In the genomic region with DNA sequence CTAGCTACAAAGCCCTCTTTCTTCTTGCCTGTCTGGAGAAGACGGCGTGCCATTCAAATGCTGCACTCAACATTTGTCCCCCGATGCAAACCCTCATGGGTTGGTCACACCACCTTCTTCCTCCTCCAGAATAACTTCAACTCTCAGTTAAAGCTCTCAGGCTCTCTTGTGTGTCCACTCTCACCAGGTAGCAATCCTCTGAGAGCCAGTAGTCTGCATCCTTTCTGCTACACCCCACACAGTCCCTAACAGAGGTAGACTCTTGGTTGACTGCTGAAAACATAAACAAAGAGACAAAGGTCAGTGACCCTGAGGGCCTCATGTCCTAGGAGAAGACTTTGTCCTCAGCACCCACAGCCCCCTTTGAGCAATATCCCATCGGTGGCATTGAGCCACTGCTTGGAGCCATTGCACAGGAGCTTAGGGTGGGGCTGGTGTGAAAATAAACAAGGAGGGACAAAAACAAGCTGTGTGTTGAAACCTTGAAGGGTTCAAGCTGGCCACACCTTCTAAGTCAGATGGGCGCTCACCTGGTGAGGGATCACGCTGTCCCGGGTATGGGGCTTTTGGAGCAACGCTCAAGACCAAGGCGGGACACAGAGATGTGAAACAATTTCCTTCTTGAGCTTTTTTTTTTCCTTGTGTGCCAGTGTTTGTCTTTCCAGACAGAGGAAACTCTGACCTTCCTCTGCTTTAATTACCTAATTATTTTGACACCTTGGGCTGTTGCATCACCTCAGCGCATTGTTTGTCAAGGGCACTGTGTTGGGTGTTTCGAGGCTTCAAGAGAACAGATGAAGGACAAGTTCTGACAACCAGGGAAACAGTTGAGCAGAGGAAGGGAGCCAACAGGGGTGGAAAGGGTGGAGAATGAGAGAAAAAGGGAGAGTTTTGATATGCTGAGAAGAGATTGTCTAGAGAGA, we compare ENCODE assay signal across 17 mouse cellular contexts.
DNase-seq lines count a peak whose midpoint lies in the region; ATAC-seq and TF ChIP-seq lines count a peak whose summit lies in the region.
"Had no signal": no experiment of that assay in that cellular context is flagged by ENCODE, and none has a peak within 500 bp of the region (broad histone marks: within the 10 kb centered on the region; RNA-seq: fewer than 3 reads in every experiment).

No protein-coding gene starts in this region.

- H3K4me2 ChIP-seq in liver, embryonic 11.5 days, result no peak overlapping the region
- no peak overlapping the region for H3K4me2 ChIP-seq in liver, embryonic 14.5 days (ENCODE audit: low read depth)
- no peak overlapping the region for H3K4me2 ChIP-seq in hindbrain, postnatal 0 days (ENCODE audit: low read depth, low read length)
- H3K4me2 ChIP-seq: embryonic facial prominence, embryonic 15.5 days; heart, embryonic 12.5 days had no signal

- TF ChIP-seq CTCF in liver, embryonic 14.5 days (IDR thresholded peaks at IDR 0.05; ENCODE audit: low read depth), result no peak
- TF ChIP-seq CTCF in small intestine, adult 2 months (IDR thresholded peaks at IDR 0.05; ENCODE audit: extremely low read depth, insufficient read length, insufficient replicate concordance, low read depth, low read length), result no peak
- TF ChIP-seq CTCF in hindbrain, postnatal 0 days (IDR thresholded peaks at IDR 0.05; ENCODE audit: low read depth), result no peak

- H3K36me3 ChIP-seq in liver, embryonic 11.5 days (ENCODE audit: control insufficient read depth, insufficient read depth, low read length), result no peaks in the 10 kb centered on the region
- no peaks in the 10 kb centered on the region for H3K36me3 ChIP-seq in liver, embryonic 14.5 days (replicated peaks; ENCODE audit: control insufficient read depth, insufficient read depth, low read depth)
- H3K36me3 ChIP-seq in small intestine, adult 2 months (ENCODE audit: control insufficient read depth, insufficient read depth, low read length), result no peaks in the 10 kb centered on the region
- no peaks in the 10 kb centered on the region for H3K36me3 ChIP-seq in hindbrain, postnatal 0 days (ENCODE audit: insufficient read depth, low read length)
- H3K36me3 ChIP-seq: embryonic facial prominence, embryonic 15.5 days; heart, embryonic 12.5 days had no signal

- no peaks in the 10 kb centered on the region for H3K9me3 ChIP-seq in liver, embryonic 11.5 days (ENCODE audit: control insufficient read depth, low read length)
- no peaks in the 10 kb centered on the region for H3K9me3 ChIP-seq in liver, embryonic 14.5 days (ENCODE audit: control insufficient read depth, low read length)
- H3K9me3 ChIP-seq in hindbrain, postnatal 0 days (ENCODE audit: low read length), result no peaks in the 10 kb centered on the region
- H3K9me3 ChIP-seq: embryonic facial prominence, embryonic 15.5 days; heart, embryonic 12.5 days had no signal

- TF ChIP-seq POLR2A in small intestine, adult 2 months (IDR thresholded peaks at IDR 0.05; ENCODE audit: low read depth, low read length), result no peak

- no peak for TF ChIP-seq EP300 in liver, embryonic 14.5 days (IDR thresholded peaks at IDR 0.05; ENCODE audit: low read depth)

- 80% methylated on average over 11 of the region's 11 CpGs for WGBS in liver, embryonic 11.5 days
- 67% methylated on average over 11 of the region's 11 CpGs for WGBS in liver, embryonic 14.5 days (ENCODE audit: insufficient replicate concordance)
- 45% methylated on average over 11 of the region's 11 CpGs for WGBS in small intestine, adult 2 months
- WGBS in hindbrain, postnatal 0 days, result 91% methylated on average over 11 of the region's 11 CpGs

- no peak overlapping the region for H3K9ac ChIP-seq in liver, embryonic 11.5 days (ENCODE audit: low read depth, low read length)
- no peak overlapping the region for H3K9ac ChIP-seq in liver, embryonic 14.5 days (replicated peaks)
- no peak overlapping the region for H3K9ac ChIP-seq in hindbrain, postnatal 0 days (replicated peaks; ENCODE audit: low read length)
- H3K9ac ChIP-seq: embryonic facial prominence, embryonic 15.5 days; heart, embryonic 12.5 days had no signal

- no peak overlapping the region for H3K4me3 ChIP-seq in liver, embryonic 11.5 days (ENCODE audit: low read depth, low read length)
- no peak overlapping the region for H3K4me3 ChIP-seq in liver, embryonic 14.5 days (ENCODE audit: insufficient read depth in 1 of 2, low read depth in 2 of 2, low read length in 2 of 2)
- no peak overlapping the region for H3K4me3 ChIP-seq in small intestine, adult 2 months (ENCODE audit: low read depth, low read length)
- H3K4me3 ChIP-seq in hindbrain, postnatal 0 days (ENCODE audit: low read length), result no peak overlapping the region
- H3K4me3 ChIP-seq: embryonic facial prominence, embryonic 15.5 days; heart, embryonic 12.5 days had no signal

- H3K4me1 ChIP-seq in liver, embryonic 11.5 days (replicated peaks; ENCODE audit: control insufficient read depth, insufficient read depth, low read length), result no peaks in the 10 kb centered on the region
- peaks cover 0 to 5% of the 10 kb centered on the region in 2 experiments; a peak in 2 of 4 replicates for H3K4me1 ChIP-seq in liver, embryonic 14.5 days (replicated peaks; ENCODE audit: control insufficient read depth in 2 of 2, insufficient read depth in 2 of 2, low read length in 1 of 2)
- peaks cover 14% of the 10 kb centered on the region; the same call in 1 of the 2 replicates for H3K4me1 ChIP-seq in small intestine, adult 2 months (ENCODE audit: control insufficient read depth, insufficient read depth, insufficient read length, low read length)
- no peaks in the 10 kb centered on the region for H3K4me1 ChIP-seq in hindbrain, postnatal 0 days (ENCODE audit: insufficient read depth, low read length)
- H3K4me1 ChIP-seq: embryonic facial prominence, embryonic 15.5 days; heart, embryonic 12.5 days had no signal

- peak; percentile 19 for DNase-seq in liver, embryonic 11.5 days (ENCODE audit: low spot score)
- no peak for DNase-seq in liver
- DNase-seq in liver, embryonic 14.5 days (ENCODE audit: low read depth in 3 of 3, low spot score in 3 of 3), result peak in 1 of 3 experiments; percentile 7
- DNase-seq in spleen, adult 18-20 months, result no peak
- DNase-seq in hindbrain, postnatal 0 days (ENCODE audit: low spot score), result no peak
- DNase-seq: heart, postnatal 4 days; kidney, adult 8-10 months; layer of hippocampus, postnatal 36 days; left cerebral cortex, postnatal 4 days; midbrain, embryonic 14.5 days; right cerebral cortex, postnatal 25 days had no signal

- no peaks in the 10 kb centered on the region for H3K27me3 ChIP-seq in liver, embryonic 11.5 days (replicated peaks; ENCODE audit: control insufficient read depth, insufficient read depth, low read length)
- H3K27me3 ChIP-seq in liver, embryonic 14.5 days (ENCODE audit: control insufficient read depth, insufficient read depth, low read length), result no peaks in the 10 kb centered on the region
- H3K27me3 ChIP-seq in small intestine, adult 2 months (ENCODE audit: control insufficient read depth, insufficient read depth, low read length), result no peaks in the 10 kb centered on the region
- no peaks in the 10 kb centered on the region for H3K27me3 ChIP-seq in hindbrain, postnatal 0 days (ENCODE audit: insufficient read depth, low read length)
- H3K27me3 ChIP-seq: embryonic facial prominence, embryonic 15.5 days; heart, embryonic 12.5 days had no signal

- H3K27ac ChIP-seq in liver, embryonic 11.5 days (ENCODE audit: low read depth, low read length), result no peak overlapping the region
- no peak overlapping the region for H3K27ac ChIP-seq in liver, embryonic 14.5 days
- 0 out of 2 replicates have a peak overlapping the region, but pooled peaks have one; percentile 4 for H3K27ac ChIP-seq in small intestine, adult 2 months (ENCODE audit: insufficient read depth, low read depth, low read length)
- H3K27ac ChIP-seq in hindbrain, postnatal 0 days, result no peak overlapping the region
- H3K27ac ChIP-seq: embryonic facial prominence, embryonic 15.5 days; macrophage had no signal

- no peak for ATAC-seq in liver, embryonic 11.5 days (replicated peaks; ENCODE audit: low FRiP score)
- peak; percentile 59 to 71; a peak in 2 of 4 replicates for ATAC-seq in hematopoietic stem cell, adult 5-6 weeks (replicated peaks in 1 of 2; ENCODE audit: insufficient read depth in 1 of 2, low FRiP score in 2 of 2, low TSS enrichment in 1 of 2, low read depth in 1 of 2, poor library complexity in 2 of 2, severe bottlenecking in 2 of 2)
- ATAC-seq in liver, embryonic 14.5 days (ENCODE audit: insufficient read depth), result peak; percentile 48; the same call in 1 of the 2 replicates
- no peak for ATAC-seq in hindbrain, postnatal 0 days
- ATAC-seq: forebrain, embryonic 14.5 days had no signal

Comparison
In these comparisons a context has a peak if more than half of its experiments do, and no peak if none do; other contexts are left out.
1. ATAC-seq: peak in hematopoietic stem cell, adult 5-6 weeks (2 of 2) and liver, embryonic 14.5 days (single experiment); none in liver, embryonic 11.5 days (single experiment) and hindbrain, postnatal 0 days (single experiment).